Mouse (Mus musculus): ENCODE results near the gene Ubl5. TPM values are rescaled to one million over a fixed set of nuclear protein-coding genes. Genes with fewer than 3 reads are reported as not detected.

The Ubl5 gene
- polyA plus RNA-seq, 1 experiment: 176 TPM

DNA sequence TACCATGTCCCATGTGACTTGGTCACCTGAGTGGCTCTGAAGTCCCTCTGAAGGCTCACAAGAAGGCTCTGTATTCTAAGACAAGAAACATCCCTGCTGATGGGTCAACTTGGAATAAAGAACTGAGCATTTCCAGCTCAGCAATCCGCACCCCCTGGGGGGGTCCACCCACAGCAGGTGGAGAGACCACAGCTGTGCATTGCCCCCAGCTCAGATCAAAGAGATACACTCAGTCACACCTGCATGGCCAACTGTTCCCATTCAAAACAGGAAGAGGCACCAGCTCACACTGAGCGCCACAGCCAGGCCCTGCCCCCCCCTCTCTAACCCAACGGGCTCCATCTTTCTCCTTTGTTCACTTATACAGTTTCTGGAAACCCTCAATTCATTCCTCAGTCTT, 6.4 kb upstream of the Ubl5 start:
- TF ChIP-seq POLR2A (IDR thresholded peaks at IDR 0.05; ENCODE audit: borderline replicate concordance, extremely low read depth, low read depth, low read length) (no peak), CTCF (IDR thresholded peaks at IDR 0.05; ENCODE audit: insufficient read depth, low read length) (no peak)
- WGBS: 66% methylated on average over 3 of the region's 3 CpGs
- DNase-seq: no peak
- Histone ChIP-seq H3K4me3 (replicated peaks; ENCODE audit: extremely low read depth, low read depth, low read length) (no peak overlapping the region), H3K4me1 (ENCODE audit: control insufficient read depth, insufficient read depth, low read length) (peaks cover 2% of the 10 kb centered on the region; the same call in 1 of the 2 replicates)

GRCm38 (mm10) chr9:20636790-20637189, 5.9 kb upstream of the Ubl5 start:
- DNase-seq: no peak
- no peak for TF ChIP-seq CTCF (IDR thresholded peaks at IDR 0.05; ENCODE audit: insufficient read depth, low read length)
- TF ChIP-seq POLR2A (IDR thresholded peaks at IDR 0.05; ENCODE audit: borderline replicate concordance, extremely low read depth, low read depth, low read length): no peak
- no peak overlapping the region for H3K4me3 ChIP-seq (replicated peaks; ENCODE audit: extremely low read depth, low read depth, low read length)
- H3K4me1 ChIP-seq (ENCODE audit: control insufficient read depth, insufficient read depth, low read length): peaks cover 5% of the 10 kb centered on the region; the same call in 1 of the 2 replicates
- 86% methylated on average over 2 of the region's 2 CpGs for WGBS

- Histone ChIP-seq H3K4me1 (ENCODE audit: control insufficient read depth, insufficient read depth, low read length) (peaks cover 11% of the 10 kb centered on the region), H3K4me3 (replicated peaks; ENCODE audit: extremely low read depth, low read depth, low read length) (no peak overlapping the region)
- WGBS: 93% methylated on average over 19 of the region's 19 CpGs
- TF ChIP-seq CTCF (IDR thresholded peaks at IDR 0.05; ENCODE audit: insufficient read depth, low read length) (no peak), POLR2A (IDR thresholded peaks at IDR 0.05; ENCODE audit: borderline replicate concordance, extremely low read depth, low read depth, low read length) (no peak)
- DNase-seq: no peak
These were observed 4.1 kb upstream of the Ubl5 start for GRCm38 (mm10) chr9:20638552-20638951.

GRCm38 (mm10) chr9:20639486-20639885, 3.2 kb upstream of the Ubl5 start:
- Histone ChIP-seq H3K4me3 (replicated peaks; ENCODE audit: extremely low read depth, low read depth, low read length) (no peak overlapping the region), H3K4me1 (ENCODE audit: control insufficient read depth, insufficient read depth, low read length) (peaks cover 11% of the 10 kb centered on the region)
- DNase-seq: no peak
- TF ChIP-seq POLR2A (IDR thresholded peaks at IDR 0.05; ENCODE audit: borderline replicate concordance, extremely low read depth, low read depth, low read length): no peak
- TF ChIP-seq CTCF (IDR thresholded peaks at IDR 0.05; ENCODE audit: insufficient read depth, low read length): no peak
- 83% methylated on average over 4 of the region's 4 CpGs for WGBS

DNA sequence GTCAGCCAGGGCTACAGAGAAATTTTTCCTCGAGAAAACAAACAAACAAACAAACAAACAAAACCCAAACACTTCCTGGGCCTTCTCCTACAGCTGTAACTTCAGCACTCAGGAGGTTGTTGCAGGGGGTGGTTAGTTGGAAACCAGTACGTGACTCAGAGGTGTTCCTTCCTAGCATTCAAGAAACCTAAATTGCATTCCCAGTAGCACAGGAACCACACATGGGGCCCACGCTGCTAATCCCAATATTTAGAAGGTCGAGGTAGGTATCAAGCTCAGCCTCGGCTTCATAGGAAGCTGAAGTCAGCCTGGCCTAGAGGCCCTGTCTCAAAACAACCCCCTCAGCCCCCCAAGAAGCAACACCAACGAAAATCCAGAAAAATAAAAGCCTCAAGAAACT, 1.2 kb upstream of the Ubl5 start:
- Histone ChIP-seq H3K4me1 (ENCODE audit: control insufficient read depth, insufficient read depth, low read length) (peaks cover 17% of the 10 kb centered on the region), H3K4me3 (replicated peaks; ENCODE audit: extremely low read depth, low read depth, low read length) (no peak overlapping the region)
- 19% methylated on average over 6 of the region's 6 CpGs for WGBS
- no peak for DNase-seq
- TF ChIP-seq POLR2A (IDR thresholded peaks at IDR 0.05; ENCODE audit: borderline replicate concordance, extremely low read depth, low read depth, low read length): no peak
- TF ChIP-seq CTCF (IDR thresholded peaks at IDR 0.05; ENCODE audit: insufficient read depth, low read length): no peak

- peak; percentile 55; the same call in 1 of the 2 replicates for TF ChIP-seq POLR2A (IDR thresholded peaks at IDR 0.05; ENCODE audit: borderline replicate concordance, extremely low read depth, low read depth, low read length)
- no peak for TF ChIP-seq CTCF (IDR thresholded peaks at IDR 0.05; ENCODE audit: insufficient read depth, low read length)
- peaks cover 17% of the 10 kb centered on the region for H3K4me1 ChIP-seq (ENCODE audit: control insufficient read depth, insufficient read depth, low read length)
- DNase-seq: peak; percentile 78
- peak overlapping the region; percentile 96 for H3K4me3 ChIP-seq (replicated peaks; ENCODE audit: extremely low read depth, low read depth, low read length)
- under 1% methylated on average over 30 of the region's 30 CpGs for WGBS
These were observed 303 bp downstream of the Ubl5 start for GRCm38 (mm10) chr9:20642896-20643466.

GRCm38 (mm10) chr9:20643781-20644180, 1.1 kb downstream of the Ubl5 start:
- WGBS: 2% methylated on average over 13 of the region's 13 CpGs
- no peak for DNase-seq
- TF ChIP-seq CTCF (IDR thresholded peaks at IDR 0.05; ENCODE audit: insufficient read depth, low read length): no peak
- no peak for TF ChIP-seq POLR2A (IDR thresholded peaks at IDR 0.05; ENCODE audit: borderline replicate concordance, extremely low read depth, low read depth, low read length)
- peaks cover 17% of the 10 kb centered on the region for H3K4me1 ChIP-seq (ENCODE audit: control insufficient read depth, insufficient read depth, low read length)
- H3K4me3 ChIP-seq (replicated peaks; ENCODE audit: extremely low read depth, low read depth, low read length): peak overlapping the region; percentile 96

GRCm38 (mm10) chr9:20644360-20645081, 1.8 kb downstream of the Ubl5 start, which contains the start of gene Fbxl12:
Gene Fbxl12, minus strand, starts transcription at chr9:20644767.
- peak within 1 kb of the TSS; percentile 96 for H3K4me3 ChIP-seq (replicated peaks; ENCODE audit: extremely low read depth, low read depth, low read length)
- DNase-seq: peak; percentile 84
- WGBS: under 1% methylated on average over 43 of the region's 43 CpGs
- H3K4me1 ChIP-seq (ENCODE audit: control insufficient read depth, insufficient read depth, low read length): peaks cover 17% of the 10 kb centered on the region
- TF ChIP-seq POLR2A (IDR thresholded peaks at IDR 0.05; ENCODE audit: borderline replicate concordance, extremely low read depth, low read depth, low read length): peak; percentile 93
- no peak for TF ChIP-seq CTCF (IDR thresholded peaks at IDR 0.05; ENCODE audit: insufficient read depth, low read length)

DNA sequence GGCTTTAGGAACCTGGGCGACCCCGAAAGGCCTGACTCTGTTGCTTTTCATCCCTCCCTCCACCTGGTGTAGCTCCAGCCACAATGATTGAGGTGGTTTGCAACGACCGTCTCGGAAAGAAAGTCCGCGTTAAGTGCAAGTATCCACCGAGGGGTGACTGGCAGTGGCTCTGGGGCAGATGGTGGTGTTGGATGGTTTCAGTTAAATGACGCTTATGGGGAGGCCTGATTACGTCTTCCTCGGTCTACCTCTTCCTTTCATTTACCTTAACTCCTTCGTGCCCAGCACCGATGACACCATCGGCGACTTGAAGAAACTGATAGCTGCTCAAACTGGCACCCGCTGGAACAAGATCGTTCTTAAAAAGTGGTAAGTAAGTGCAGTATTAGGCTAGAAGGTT, 2.4 kb downstream of the Ubl5 start:
- peaks cover 17% of the 10 kb centered on the region for H3K4me1 ChIP-seq (ENCODE audit: control insufficient read depth, insufficient read depth, low read length)
- DNase-seq: no peak
- no peak for TF ChIP-seq CTCF (IDR thresholded peaks at IDR 0.05; ENCODE audit: insufficient read depth, low read length)
- TF ChIP-seq POLR2A (IDR thresholded peaks at IDR 0.05; ENCODE audit: borderline replicate concordance, extremely low read depth, low read depth, low read length): no peak
- 2% methylated on average over 17 of the region's 17 CpGs for WGBS
- H3K4me3 ChIP-seq (replicated peaks; ENCODE audit: extremely low read depth, low read depth, low read length): peak overlapping the region; percentile 96

All from lung, adult 2 months (tissue).